ENCODE assay signal across 9 mouse cellular contexts in the genomic region with DNA sequence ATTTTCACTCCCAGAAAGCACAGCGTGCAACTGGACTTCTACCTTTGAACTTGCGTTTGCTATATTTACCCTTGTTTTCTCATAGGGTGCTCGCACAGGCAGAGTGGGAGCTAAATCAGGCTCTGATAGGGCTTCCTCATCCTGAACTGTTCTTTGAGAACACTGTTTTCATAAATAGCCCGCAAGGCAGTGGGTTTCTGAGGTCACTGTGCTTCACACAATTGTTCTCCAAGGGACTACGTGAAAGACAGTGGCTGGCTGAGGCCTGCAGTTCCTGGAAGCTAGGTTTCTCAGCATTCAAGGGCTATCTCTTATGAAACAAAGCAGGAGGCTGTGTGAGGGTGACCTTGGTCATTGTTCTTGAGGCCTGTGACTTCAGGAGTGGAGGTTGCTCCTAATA.
DNase-seq lines count a peak whose midpoint lies in the region; ATAC-seq and TF ChIP-seq lines count a peak whose summit lies in the region.
"Had no signal": no experiment of that assay in that cellular context is flagged by ENCODE, and none has a peak within 500 bp of the region (broad histone marks: within the 10 kb centered on the region; RNA-seq: fewer than 3 reads in every experiment).

No protein-coding gene starts in this region.

- H3K36me3 ChIP-seq in heart, postnatal 0 days (replicated peaks; ENCODE audit: control insufficient read depth, insufficient read depth, low read length): no peaks in the 10 kb centered on the region
- no peaks in the 10 kb centered on the region for H3K36me3 ChIP-seq in liver, embryonic 13.5 days
- H3K36me3 ChIP-seq in hindbrain, embryonic 13.5 days: no peaks in the 10 kb centered on the region
- H3K36me3 ChIP-seq: embryonic facial prominence, embryonic 13.5 days; midbrain, embryonic 12.5 days had no signal

- no peaks in the 10 kb centered on the region for H3K9me3 ChIP-seq in heart, postnatal 0 days (replicated peaks; ENCODE audit: control insufficient read depth, low read length)
- H3K9me3 ChIP-seq in liver, embryonic 13.5 days (replicated peaks): no peaks in the 10 kb centered on the region
- no peaks in the 10 kb centered on the region for H3K9me3 ChIP-seq in hindbrain, embryonic 13.5 days
- H3K9me3 ChIP-seq: embryonic facial prominence, embryonic 13.5 days; midbrain, embryonic 12.5 days had no signal

- no peak overlapping the region for H3K9ac ChIP-seq in heart, postnatal 0 days (replicated peaks; ENCODE audit: low read depth, low read length)
- H3K9ac ChIP-seq in liver, embryonic 13.5 days: no peak overlapping the region
- no peak overlapping the region for H3K9ac ChIP-seq in hindbrain, embryonic 13.5 days
- H3K9ac ChIP-seq: embryonic facial prominence, embryonic 13.5 days; midbrain, embryonic 12.5 days had no signal

- peaks cover 26% of the 10 kb centered on the region for H3K4me1 ChIP-seq in heart, postnatal 0 days (ENCODE audit: control insufficient read depth, insufficient read depth)
- H3K4me1 ChIP-seq in liver, embryonic 13.5 days (replicated peaks): no peaks in the 10 kb centered on the region
- H3K4me1 ChIP-seq in hindbrain, embryonic 13.5 days (replicated peaks): no peaks in the 10 kb centered on the region; the same call in 1 of the 2 replicates
- H3K4me1 ChIP-seq: midbrain, embryonic 12.5 days had no signal

- no peaks in the 10 kb centered on the region for H3K27me3 ChIP-seq in heart, postnatal 0 days (ENCODE audit: control insufficient read depth, insufficient read depth, low read length)
- H3K27me3 ChIP-seq in liver, embryonic 13.5 days: no peaks in the 10 kb centered on the region
- no peaks in the 10 kb centered on the region for H3K27me3 ChIP-seq in hindbrain, embryonic 13.5 days
- H3K27me3 ChIP-seq: embryonic facial prominence, embryonic 13.5 days had no signal

- TF ChIP-seq CTCF in heart, postnatal 0 days (IDR thresholded peaks at IDR 0.05; ENCODE audit: low read depth): no peak

- TF ChIP-seq EP300 in heart, postnatal 0 days (IDR thresholded peaks at IDR 0.05; ENCODE audit: low read depth): peak; percentile 74; the same call in 1 of the 2 replicates

- peak overlapping the region; percentile 83 for H3K27ac ChIP-seq in heart, postnatal 0 days (ENCODE audit: low read depth)
- H3K27ac ChIP-seq in liver, embryonic 13.5 days: no peak overlapping the region
- H3K27ac ChIP-seq in hindbrain, embryonic 13.5 days: no peak overlapping the region
- H3K27ac ChIP-seq: embryonic facial prominence, embryonic 13.5 days; midbrain, embryonic 12.5 days had no signal

- WGBS in heart, postnatal 0 days: 19% methylated on average over 5 of the region's 5 CpGs
- WGBS in liver, embryonic 13.5 days (ENCODE audit: insufficient replicate concordance): 48% methylated on average over 5 of the region's 5 CpGs
- WGBS in hindbrain, embryonic 13.5 days: 78% methylated on average over 5 of the region's 5 CpGs

- peak; percentile 25 for DNase-seq in ES-CJ7 (ENCODE audit: low read depth, low spot score)
- peak; percentile 56 for DNase-seq in ZHBTc4 (ENCODE audit: low read depth, low spot score)
- peak; percentile 88 for DNase-seq in heart, postnatal 0 days (ENCODE audit: low spot score)
- no peak for DNase-seq in liver, embryonic 13.5 days
- no peak for DNase-seq in testis, postnatal 14 days (ENCODE audit: low spot score)
- DNase-seq in spleen, postnatal 4 days (ENCODE audit: low spot score in 2 of 2): no peak

- H3K4me2 ChIP-seq in heart, postnatal 0 days (ENCODE audit: low read depth, low read length): no peak overlapping the region
- H3K4me2 ChIP-seq in liver, embryonic 13.5 days: no peak overlapping the region
- H3K4me2 ChIP-seq in hindbrain, embryonic 13.5 days: no peak overlapping the region
- H3K4me2 ChIP-seq: embryonic facial prominence, embryonic 13.5 days; midbrain, embryonic 12.5 days had no signal

- no peak overlapping the region for H3K4me3 ChIP-seq in heart, postnatal 0 days (ENCODE audit: low read depth, low read length)
- no peak overlapping the region for H3K4me3 ChIP-seq in liver, embryonic 13.5 days (replicated peaks)
- no peak overlapping the region for H3K4me3 ChIP-seq in hindbrain, embryonic 13.5 days
- H3K4me3 ChIP-seq: embryonic facial prominence, embryonic 13.5 days; midbrain, embryonic 12.5 days had no signal

- ATAC-seq in heart, postnatal 0 days (ENCODE audit: insufficient read depth, low read depth): peak; percentile 91
- peak; percentile 50; the same call in 1 of the 2 replicates for ATAC-seq in liver, embryonic 13.5 days (ENCODE audit: low read depth)
- no peak for ATAC-seq in hindbrain, embryonic 13.5 days (ENCODE audit: low FRiP score)

Comparison
In these comparisons a context has a peak if more than half of its experiments do, and no peak if none do; other contexts are left out.
1. DNase-seq: peak in ES-CJ7 (single experiment), ZHBTc4 (single experiment) and heart, postnatal 0 days (single experiment); none in liver, embryonic 13.5 days (single experiment), testis, postnatal 14 days (single experiment) and spleen, postnatal 4 days (0 of 2).